ENCODE assay signal across 21 mouse cellular contexts in the genomic region with DNA sequence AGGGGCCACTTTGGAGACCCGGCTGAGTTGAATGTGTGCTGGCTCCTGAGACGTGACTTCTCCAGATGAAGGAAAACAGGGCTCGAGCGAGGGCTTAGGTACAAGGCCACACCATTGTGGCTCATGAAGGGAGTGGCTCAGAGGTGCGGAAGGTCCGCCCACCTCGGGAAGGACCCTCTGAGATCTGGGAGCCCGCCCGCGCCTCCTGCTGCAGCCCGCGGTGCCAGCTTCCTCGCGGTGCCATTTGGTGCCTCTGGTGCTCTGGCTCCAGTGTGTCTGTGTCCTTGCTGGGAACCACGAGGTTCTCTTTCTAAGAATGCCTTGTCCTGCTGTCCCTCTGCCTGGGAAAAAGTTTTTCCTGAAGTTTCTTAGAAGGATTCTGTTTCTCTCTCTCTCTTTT. TPM values are rescaled to one million over a fixed set of nuclear protein-coding genes. Genes with fewer than 3 reads are reported as not detected.
DNase-seq lines count a peak whose midpoint lies in the region; ATAC-seq lines count a peak whose summit lies in the region.
"Had no signal": no experiment of that assay in that cellular context is flagged by ENCODE, and none has a peak within 500 bp of the region (broad histone marks: within the 10 kb centered on the region; RNA-seq: fewer than 3 reads in every experiment).

No protein-coding gene starts in this region.

- no peaks in the 10 kb centered on the region for H3K27me3 ChIP-seq in hindbrain, embryonic 11.5 days (ENCODE audit: control insufficient read depth, insufficient read depth, low read length)
- H3K27me3 ChIP-seq in hindbrain, embryonic 16.5 days (replicated peaks; ENCODE audit: control insufficient read depth, insufficient read depth, low read length) = no peaks in the 10 kb centered on the region
- no peaks in the 10 kb centered on the region for H3K27me3 ChIP-seq in midbrain, embryonic 13.5 days
- no peaks in the 10 kb centered on the region for H3K27me3 ChIP-seq in midbrain, embryonic 16.5 days (ENCODE audit: control insufficient read depth, insufficient read depth, low read depth, low read length)
- 0 out of 2 replicates have a peak, but pooled peaks cover 2% of the 10 kb centered on the region for H3K27me3 ChIP-seq in hindbrain, embryonic 13.5 days
- H3K27me3 ChIP-seq in forebrain, embryonic 11.5 days (ENCODE audit: control insufficient read depth, insufficient read depth, low read length) = no peaks in the 10 kb centered on the region

- H3K4me1 ChIP-seq in hindbrain, embryonic 11.5 days (replicated peaks; ENCODE audit: control insufficient read depth, insufficient read depth, low read length) = peaks cover 4% of the 10 kb centered on the region
- H3K4me1 ChIP-seq in hindbrain, embryonic 16.5 days (ENCODE audit: control insufficient read depth, insufficient read depth, low read depth, low read length) = peaks cover 14% of the 10 kb centered on the region
- peaks cover 28% of the 10 kb centered on the region for H3K4me1 ChIP-seq in midbrain, embryonic 13.5 days (replicated peaks)
- peaks cover 5% of the 10 kb centered on the region; the same call in 1 of the 2 replicates for H3K4me1 ChIP-seq in midbrain, embryonic 16.5 days (ENCODE audit: control insufficient read depth, insufficient read depth, low read length)
- H3K4me1 ChIP-seq in hindbrain, embryonic 13.5 days (replicated peaks) = peaks cover 40% of the 10 kb centered on the region
- H3K4me1 ChIP-seq in forebrain, embryonic 11.5 days (replicated peaks; ENCODE audit: control insufficient read depth, insufficient read depth, low read length) = 0 out of 2 replicates have a peak, but pooled peaks cover 3% of the 10 kb centered on the region

- no peaks in the 10 kb centered on the region for H3K9me3 ChIP-seq in hindbrain, embryonic 11.5 days (ENCODE audit: control insufficient read depth, low read length)
- no peaks in the 10 kb centered on the region for H3K9me3 ChIP-seq in hindbrain, embryonic 16.5 days (ENCODE audit: control insufficient read depth, low read length)
- H3K9me3 ChIP-seq in midbrain, embryonic 13.5 days = no peaks in the 10 kb centered on the region
- H3K9me3 ChIP-seq in midbrain, embryonic 16.5 days (replicated peaks; ENCODE audit: control insufficient read depth, low read length, poor library complexity, severe bottlenecking) = no peaks in the 10 kb centered on the region
- no peaks in the 10 kb centered on the region for H3K9me3 ChIP-seq in hindbrain, embryonic 13.5 days
- no peaks in the 10 kb centered on the region for H3K9me3 ChIP-seq in forebrain, embryonic 11.5 days (ENCODE audit: control insufficient read depth, low read length)
- H3K9me3 ChIP-seq: G1E had no signal

- peak overlapping the region; percentile 52 for H3K27ac ChIP-seq in hindbrain, embryonic 11.5 days (ENCODE audit: low read depth, low read length)
- no peak overlapping the region for H3K27ac ChIP-seq in hindbrain, embryonic 16.5 days (ENCODE audit: low read depth, low read length)
- peak overlapping the region; percentile 61; the same call in 1 of the 2 replicates for H3K27ac ChIP-seq in midbrain, embryonic 13.5 days
- H3K27ac ChIP-seq in midbrain, embryonic 16.5 days (ENCODE audit: low read length) = no peak overlapping the region
- peak overlapping the region; percentile 60; the same call in 1 of the 2 replicates for H3K27ac ChIP-seq in hindbrain, embryonic 13.5 days
- H3K27ac ChIP-seq in forebrain, embryonic 11.5 days (ENCODE audit: low read depth, low read length) = no peak overlapping the region

- ATAC-seq in hindbrain, embryonic 11.5 days (ENCODE audit: low FRiP score) = no peak
- ATAC-seq in hindbrain, embryonic 16.5 days = no peak
- no peak for ATAC-seq in midbrain, embryonic 13.5 days
- ATAC-seq in midbrain, embryonic 16.5 days = no peak
- ATAC-seq in hindbrain, embryonic 13.5 days (ENCODE audit: low FRiP score) = no peak
- no peak for ATAC-seq in forebrain, embryonic 11.5 days (replicated peaks; ENCODE audit: low FRiP score)
- ATAC-seq: activated CD4-positive, CD25-positive, alpha-beta regulatory T cell, adult 4 months had no signal

- no peaks in the 10 kb centered on the region for H3K36me3 ChIP-seq in hindbrain, embryonic 11.5 days (ENCODE audit: control insufficient read depth, insufficient read depth, low read length)
- H3K36me3 ChIP-seq in hindbrain, embryonic 16.5 days (ENCODE audit: control insufficient read depth, insufficient read depth, low read length) = no peaks in the 10 kb centered on the region
- H3K36me3 ChIP-seq in midbrain, embryonic 13.5 days = no peaks in the 10 kb centered on the region
- H3K36me3 ChIP-seq in midbrain, embryonic 16.5 days (ENCODE audit: control insufficient read depth, insufficient read depth, low read length) = no peaks in the 10 kb centered on the region
- no peaks in the 10 kb centered on the region for H3K36me3 ChIP-seq in hindbrain, embryonic 13.5 days
- H3K36me3 ChIP-seq in forebrain, embryonic 11.5 days (ENCODE audit: control insufficient read depth, insufficient read depth, low read length) = no peaks in the 10 kb centered on the region
- H3K36me3 ChIP-seq: G1E had no signal

- H3K9ac ChIP-seq in hindbrain, embryonic 11.5 days (ENCODE audit: low read depth, low read length) = no peak overlapping the region
- no peak overlapping the region for H3K9ac ChIP-seq in hindbrain, embryonic 16.5 days (ENCODE audit: low read depth, low read length)
- no peak overlapping the region for H3K9ac ChIP-seq in midbrain, embryonic 13.5 days (replicated peaks)
- H3K9ac ChIP-seq in midbrain, embryonic 16.5 days (ENCODE audit: low read depth, low read length) = no peak overlapping the region
- no peak overlapping the region for H3K9ac ChIP-seq in hindbrain, embryonic 13.5 days
- H3K9ac ChIP-seq in forebrain, embryonic 11.5 days (ENCODE audit: low read length) = no peak overlapping the region

- 53% methylated on average over 15 of the region's 15 CpGs for WGBS in hindbrain, embryonic 11.5 days
- WGBS in hindbrain, embryonic 16.5 days = 64% methylated on average over 15 of the region's 15 CpGs
- 61% methylated on average over 15 of the region's 15 CpGs for WGBS in midbrain, embryonic 13.5 days
- 67% methylated on average over 15 of the region's 15 CpGs for WGBS in midbrain, embryonic 16.5 days
- WGBS in hindbrain, embryonic 13.5 days = 68% methylated on average over 15 of the region's 15 CpGs
- WGBS in forebrain, embryonic 11.5 days = 64% methylated on average over 15 of the region's 15 CpGs

- DNase-seq in adrenal gland, adult (ENCODE audit: inconsistent age in 2 of 2, low spot score in 1 of 2) = peak; percentile 39 to 68
- DNase-seq in adrenal gland, adult 18-20 months (ENCODE audit: low spot score in 2 of 2) = no peak
- DNase-seq in hindbrain, embryonic 11.5 days (ENCODE audit: low spot score) = no peak
- DNase-seq in forebrain, embryonic 11.5 days (ENCODE audit: low spot score) = no peak
- DNase-seq: kidney, adult 11 months; lung, adult 2 months; retina, postnatal 1 day; spleen, adult 18-20 months had no signal

- no peak overlapping the region for H3K4me3 ChIP-seq in hindbrain, embryonic 11.5 days (ENCODE audit: low read depth, low read length)
- H3K4me3 ChIP-seq in hindbrain, embryonic 16.5 days (ENCODE audit: low read length) = no peak overlapping the region
- H3K4me3 ChIP-seq in midbrain, embryonic 13.5 days (replicated peaks) = no peak overlapping the region
- no peak overlapping the region for H3K4me3 ChIP-seq in midbrain, embryonic 16.5 days (ENCODE audit: low read depth, low read length)
- H3K4me3 ChIP-seq in hindbrain, embryonic 13.5 days = no peak overlapping the region
- H3K4me3 ChIP-seq in forebrain, embryonic 11.5 days (ENCODE audit: low read depth, low read length) = no peak overlapping the region
- H3K4me3 ChIP-seq: erythroblast, embryonic 14.5 days; myocyte had no signal

- no peak overlapping the region for H3K4me2 ChIP-seq in hindbrain, embryonic 11.5 days (replicated peaks; ENCODE audit: low read depth, low read length)
- no peak overlapping the region for H3K4me2 ChIP-seq in hindbrain, embryonic 16.5 days (ENCODE audit: low read length)
- no peak overlapping the region for H3K4me2 ChIP-seq in midbrain, embryonic 13.5 days (replicated peaks)
- H3K4me2 ChIP-seq in midbrain, embryonic 16.5 days (ENCODE audit: low read length) = no peak overlapping the region
- no peak overlapping the region for H3K4me2 ChIP-seq in hindbrain, embryonic 13.5 days
- no peak overlapping the region for H3K4me2 ChIP-seq in forebrain, embryonic 11.5 days (ENCODE audit: low read depth, low read length, severe bottlenecking)

RNA-seq across cellular contexts. Expression of a gene that starts 1.2 kb away (rescaled TPM):
- total RNA-seq in adrenal gland, adult 18-20 months (2021) = not detected
- 0.13 and 0.20 TPM in 2 replicates for polyA plus RNA-seq in hindbrain, embryonic 11.5 days (2014; fragmentation: Nextera tagmentation; extraction: Ambion mirVana)
- 0.08 TPM in 1 of 2 replicates, not detected in the other for polyA plus RNA-seq in hindbrain, embryonic 16.5 days (2015; fragmentation: Nextera tagmentation; extraction: Ambion mirVana)
- not detected in 2 replicates for polyA plus RNA-seq in midbrain, embryonic 13.5 days (2015; fragmentation: Nextera tagmentation; extraction: Ambion mirVana)
- polyA plus RNA-seq in midbrain, embryonic 16.5 days (2015; fragmentation: Nextera tagmentation; extraction: Ambion mirVana) = not detected in 2 replicates
- 0.06 TPM in 1 of 2 replicates, not detected in the other for polyA plus RNA-seq in hindbrain, embryonic 13.5 days (2015; fragmentation: Nextera tagmentation; extraction: Ambion mirVana)
- 0.17 TPM in 1 of 2 replicates, not detected in the other for polyA plus RNA-seq in forebrain, embryonic 11.5 days (2014; fragmentation: Nextera tagmentation; extraction: Ambion mirVana)
- total RNA-seq: layer of hippocampus, postnatal 14 days; megakaryocyte progenitor cell, adult 5-6 weeks had no signal
- polyA plus RNA-seq: activated CD4-positive, CD25-positive, alpha-beta regulatory T cell, adult 4 months; frontal cortex, adult 2 months; G1E; heart, postnatal 0 days; limb, embryonic 11.5 days; lung, adult 2 months; myocyte had no signal

RNA-seq across cellular contexts. Expression of a gene that starts 31.1 kb away (rescaled TPM):
- 10 to 100 TPM; 19.8 to 23.1 TPM for total RNA-seq in adrenal gland, adult 18-20 months (2021)
- polyA plus RNA-seq in hindbrain, embryonic 11.5 days (2014; fragmentation: Nextera tagmentation; extraction: Ambion mirVana) = 2.3 and 5.5 TPM in 2 replicates
- 4.4 and 4.7 TPM in 2 replicates for polyA plus RNA-seq in hindbrain, embryonic 16.5 days (2015; fragmentation: Nextera tagmentation; extraction: Ambion mirVana)
- 3.5 and 4.2 TPM in 2 replicates for polyA plus RNA-seq in midbrain, embryonic 13.5 days (2015; fragmentation: Nextera tagmentation; extraction: Ambion mirVana)
- polyA plus RNA-seq in midbrain, embryonic 16.5 days (2015; fragmentation: Nextera tagmentation; extraction: Ambion mirVana) = 4.1 and 7.2 TPM in 2 replicates
- polyA plus RNA-seq in hindbrain, embryonic 13.5 days (2015; fragmentation: Nextera tagmentation; extraction: Ambion mirVana) = 4.7 and 5.4 TPM in 2 replicates
- polyA plus RNA-seq in forebrain, embryonic 11.5 days (2014; fragmentation: Nextera tagmentation; extraction: Ambion mirVana) = 5.2 and 6.9 TPM in 2 replicates

RNA-seq across cellular contexts. Expression of a gene that starts 31.2 kb away (rescaled TPM):
- total RNA-seq in adrenal gland, adult 18-20 months (2021) = 100 to 1,000 TPM in 1 of 2 experiments, 10 to 100 TPM in 1; 94.2 to 105 TPM
- polyA plus RNA-seq in hindbrain, embryonic 11.5 days (2014; fragmentation: Nextera tagmentation; extraction: Ambion mirVana) = 107 and 113 TPM in 2 replicates
- 83.2 and 86.8 TPM in 2 replicates for polyA plus RNA-seq in hindbrain, embryonic 16.5 days (2015; fragmentation: Nextera tagmentation; extraction: Ambion mirVana)
- polyA plus RNA-seq in midbrain, embryonic 13.5 days (2015; fragmentation: Nextera tagmentation; extraction: Ambion mirVana) = 72.8 and 84.9 TPM in 2 replicates
- 74.1 and 77.3 TPM in 2 replicates for polyA plus RNA-seq in midbrain, embryonic 16.5 days (2015; fragmentation: Nextera tagmentation; extraction: Ambion mirVana)
- 76.4 and 76.6 TPM in 2 replicates for polyA plus RNA-seq in hindbrain, embryonic 13.5 days (2015; fragmentation: Nextera tagmentation; extraction: Ambion mirVana)
- polyA plus RNA-seq in forebrain, embryonic 11.5 days (2014; fragmentation: Nextera tagmentation; extraction: Ambion mirVana) = 108 and 121 TPM in 2 replicates

Comparison
In these comparisons a context has a peak if more than half of its experiments do, and no peak if none do; other contexts are left out.
1. DNase-seq: peak in adrenal gland, adult (2 of 2); none in adrenal gland, adult 18-20 months (0 of 2), hindbrain, embryonic 11.5 days (single experiment) and forebrain, embryonic 11.5 days (single experiment).
2. H3K27ac ChIP-seq: peak in hindbrain, embryonic 11.5 days (single experiment), midbrain, embryonic 13.5 days (single experiment) and hindbrain, embryonic 13.5 days (single experiment); none in hindbrain, embryonic 16.5 days (single experiment), midbrain, embryonic 16.5 days (single experiment) and forebrain, embryonic 11.5 days (single experiment).